Mouse (Mus musculus) hindbrain, postnatal 0 days (tissue): ENCODE measurements at regions not wholly inside any gene's neighbourhood (a gene's known extent, or its start where the extent isn't known, plus 50 kb on each side); places are given as distances from the start of the nearest gene placed in this dataset.

ENCODE experiments used
- ATAC-seq: fragments of 200-750 bp; cut with Nextera tagmentation; 2 replicates; pipeline ENCODE4 v1.8.0; 2017; ENCODE audit warnings: mild to moderate bottlenecking, moderate TSS enrichment, moderate library complexity
- DNase-seq: peaks from one replicate; pipeline ENCODE4 v3.0.0-alpha.2; 2015; ENCODE audit warnings: low spot score
- H3K27ac ChIP-seq: fragments of 300-500 bp; sonication (generic); 2 replicates; pipeline ENCODE4 v1.5.1; 2014; ENCODE audit warnings: mild to moderate bottlenecking
- H3K27me3 ChIP-seq: fragments of 300-500 bp; sonication (generic); 2 replicates; pipeline ENCODE4 v1.6.1; 2014; ENCODE audit warnings: low read length, mixed read lengths; ENCODE audit not compliant: insufficient read depth
- H3K36me3 ChIP-seq: fragments of 300-500 bp; sonication (generic); 2 replicates; pipeline ENCODE4 v1.6.1; 2014; ENCODE audit warnings: low read length, mixed read lengths; ENCODE audit not compliant: insufficient read depth
- H3K4me1 ChIP-seq: fragments of 300-500 bp; sonication (generic); 2 replicates; pipeline ENCODE4 v1.6.1; 2014; ENCODE audit warnings: antibody characterized with exemption, low read length, mixed read lengths; ENCODE audit not compliant: insufficient read depth
- H3K4me2 ChIP-seq: fragments of 300-500 bp; sonication (generic); 2 replicates; pipeline ENCODE4 v1.6.1; 2014; ENCODE audit warnings: low read depth, mild to moderate bottlenecking, low read length, moderate library complexity, mixed read lengths
- H3K4me3 ChIP-seq: fragments of 300-500 bp; sonication (generic); 2 replicates; pipeline ENCODE4 v1.5.1; 2014; ENCODE audit warnings: low read length
- H3K9ac ChIP-seq: fragments of 300-500 bp; sonication (generic); replicated peaks from 2 replicates; pipeline ENCODE4 v1.6.1; 2014; ENCODE audit warnings: mild to moderate bottlenecking, low read length, moderate library complexity, mixed read lengths
- H3K9me3 ChIP-seq: fragments of 300-500 bp; sonication (generic); 2 replicates; pipeline ENCODE4 v1.6.1; 2016; ENCODE audit warnings: low read length, mixed read lengths
- CTCF ChIP-seq: IDR thresholded peaks from 2 replicates; pipeline ENCODE4 v1.5.1; 2016; ENCODE audit warnings: antibody characterized with exemption, control low read depth, low read depth
- WGBS: fragments of 180-500 bp; shearing (Covaris S2); extraction: QIAGEN DNeasy Blood & Tissue Kit; methylation state at CpG from one replicate; pipeline ENCODE4 v1.1.7; 2014; 5-methylcytosine and 5-hydroxymethylcytosine counted together

DNA sequence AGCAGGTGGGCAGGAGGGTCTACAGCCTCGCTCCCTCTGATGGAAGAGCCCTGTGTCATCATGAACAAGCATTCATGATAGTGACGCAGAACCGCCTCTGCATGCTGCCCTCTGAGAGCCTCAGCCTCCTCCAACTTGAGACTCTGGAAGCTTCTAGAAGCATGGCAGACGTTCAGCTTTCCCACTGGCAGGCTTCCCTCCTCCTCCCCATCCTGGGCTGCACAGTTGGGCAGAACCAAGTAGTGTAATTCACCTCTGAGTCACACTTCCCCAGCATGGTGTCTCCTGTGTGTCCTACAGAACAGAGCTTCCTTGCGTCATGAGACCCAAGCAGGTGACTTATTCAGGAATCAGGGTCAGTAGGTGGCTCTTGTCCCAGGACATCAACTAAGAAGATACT is 271.3 kb upstream of the Zmiz1 start:
- WGBS = 76% methylated on average over 5 of the region's 5 CpGs
- TF ChIP-seq CTCF = no peak
- ATAC-seq = no peak
- H3K27me3 ChIP-seq = no peaks in the 10 kb centered on the region
- no peaks in the 10 kb centered on the region for H3K36me3 ChIP-seq
- no peak overlapping the region for H3K9ac ChIP-seq
- H3K9me3 ChIP-seq = no peaks in the 10 kb centered on the region
- peaks cover 17% of the 10 kb centered on the region for H3K4me1 ChIP-seq
- no peak overlapping the region for H3K4me2 ChIP-seq
- DNase-seq = no peak
- no peak overlapping the region for H3K4me3 ChIP-seq
- H3K27ac ChIP-seq = no peak overlapping the region

DNA sequence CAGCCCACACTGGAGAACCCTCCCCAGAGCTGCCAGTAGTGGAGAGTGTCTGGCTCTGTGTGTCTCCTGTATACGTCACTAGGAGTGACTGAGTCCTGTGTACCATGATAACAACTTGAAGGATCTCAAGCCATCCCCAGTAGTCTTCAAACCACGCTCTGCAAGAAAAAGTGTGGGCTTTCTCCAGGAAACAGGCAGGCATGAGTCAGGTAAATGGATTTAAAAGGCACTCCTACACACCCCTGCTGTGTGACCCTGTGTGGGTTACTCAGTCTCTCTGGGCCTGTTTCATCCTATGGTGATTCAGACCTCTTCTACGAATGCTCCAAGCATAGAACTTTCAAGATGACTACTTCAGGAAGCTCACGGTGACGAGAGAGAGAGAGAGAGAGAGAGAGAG is 269.7 kb upstream of the Zmiz1 start:
- Histone ChIP-seq H3K27ac (no peak overlapping the region), H3K9ac (no peak overlapping the region), H3K4me1 (peaks cover 17% of the 10 kb centered on the region), H3K36me3 (no peaks in the 10 kb centered on the region), H3K9me3 (no peaks in the 10 kb centered on the region), H3K27me3 (no peaks in the 10 kb centered on the region), H3K4me2 (no peak overlapping the region), H3K4me3 (no peak overlapping the region)
- no peak for ATAC-seq
- no peak for DNase-seq
- 84% methylated on average over 5 of the region's 5 CpGs for WGBS
- no peak for TF ChIP-seq CTCF

GRCm38 (mm10) chr14:25190680-25191270 is 268.2 kb upstream of the Zmiz1 start:
- Histone ChIP-seq H3K4me1 (peaks cover 12% of the 10 kb centered on the region), H3K27ac (no peak overlapping the region), H3K4me3 (no peak overlapping the region), H3K36me3 (no peaks in the 10 kb centered on the region), H3K9me3 (no peaks in the 10 kb centered on the region), H3K9ac (no peak overlapping the region), H3K4me2 (no peak overlapping the region), H3K27me3 (no peaks in the 10 kb centered on the region)
- no peak for TF ChIP-seq CTCF
- peak; percentile 24 for DNase-seq
- WGBS = 76% methylated on average over 10 of the region's 10 CpGs
- no peak for ATAC-seq

DNA sequence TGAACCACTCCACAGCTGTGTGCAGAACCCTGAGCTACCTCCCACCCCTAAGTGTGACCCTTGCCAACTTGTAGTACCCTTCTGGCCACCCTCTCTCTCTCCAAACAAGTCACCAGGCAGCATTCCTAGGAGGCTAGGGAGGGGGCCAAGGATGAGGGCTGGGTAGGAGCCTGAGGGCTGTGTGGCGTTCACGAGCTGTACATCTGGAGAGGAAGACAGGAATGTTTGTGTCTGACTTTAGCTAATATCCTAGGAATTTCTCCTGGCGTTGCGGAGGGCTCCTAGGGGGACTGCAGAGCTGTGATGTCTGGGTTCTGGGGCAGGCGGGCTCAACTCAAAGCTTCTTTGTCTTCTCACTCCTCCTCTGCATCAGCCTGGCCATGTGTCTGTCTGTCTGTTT is 262.2 kb upstream of the Zmiz1 start:
- H3K36me3 ChIP-seq = no peaks in the 10 kb centered on the region

GRCm38 (mm10) chr14:25199900-25200299 is 259.1 kb upstream of the Zmiz1 start:
- H3K4me3 ChIP-seq = no peak overlapping the region
- no peak overlapping the region for H3K4me2 ChIP-seq
- H3K9ac ChIP-seq = no peak overlapping the region
- no peaks in the 10 kb centered on the region for H3K36me3 ChIP-seq
- 79% methylated on average over 3 of the region's 3 CpGs for WGBS
- peaks cover 6% of the 10 kb centered on the region; the same call in 1 of the 2 replicates for H3K4me1 ChIP-seq
- ATAC-seq (no peak), DNase-seq (no peak)
- no peak overlapping the region for H3K27ac ChIP-seq
- H3K27me3 ChIP-seq = no peaks in the 10 kb centered on the region
- H3K9me3 ChIP-seq = no peaks in the 10 kb centered on the region
- no peak for TF ChIP-seq CTCF

More for the DNA sequence above, 262.2 kb upstream of the Zmiz1 start:
- H3K9me3 ChIP-seq = no peaks in the 10 kb centered on the region
- WGBS = 68% methylated on average over 5 of the region's 5 CpGs
- H3K9ac ChIP-seq = no peak overlapping the region
- ATAC-seq = 0 out of 2 replicates have a peak, but pooled peaks have one; percentile 13
- no peak for DNase-seq
- no peak overlapping the region for H3K27ac ChIP-seq
- peaks cover 6% of the 10 kb centered on the region; the same call in 1 of the 2 replicates for H3K4me1 ChIP-seq
- no peak overlapping the region for H3K4me2 ChIP-seq
- TF ChIP-seq CTCF = no peak
- H3K4me3 ChIP-seq = no peak overlapping the region
- H3K27me3 ChIP-seq = no peaks in the 10 kb centered on the region

- Histone ChIP-seq H3K4me2 (no peak overlapping the region), H3K9me3 (no peaks in the 10 kb centered on the region), H3K27ac (no peak overlapping the region), H3K9ac (no peak overlapping the region), H3K4me3 (no peak overlapping the region), H3K27me3 (no peaks in the 10 kb centered on the region), H3K36me3 (no peaks in the 10 kb centered on the region), H3K4me1 (peaks cover 6% of the 10 kb centered on the region; the same call in 1 of the 2 replicates)
- DNase-seq (no peak), ATAC-seq (no peak)
- WGBS = 72% methylated on average over 4 of the region's 4 CpGs
- TF ChIP-seq CTCF = no peak
Observed at GRCm38 (mm10) chr14:25200656-25201179, 258.3 kb upstream of the Zmiz1 start.

DNA sequence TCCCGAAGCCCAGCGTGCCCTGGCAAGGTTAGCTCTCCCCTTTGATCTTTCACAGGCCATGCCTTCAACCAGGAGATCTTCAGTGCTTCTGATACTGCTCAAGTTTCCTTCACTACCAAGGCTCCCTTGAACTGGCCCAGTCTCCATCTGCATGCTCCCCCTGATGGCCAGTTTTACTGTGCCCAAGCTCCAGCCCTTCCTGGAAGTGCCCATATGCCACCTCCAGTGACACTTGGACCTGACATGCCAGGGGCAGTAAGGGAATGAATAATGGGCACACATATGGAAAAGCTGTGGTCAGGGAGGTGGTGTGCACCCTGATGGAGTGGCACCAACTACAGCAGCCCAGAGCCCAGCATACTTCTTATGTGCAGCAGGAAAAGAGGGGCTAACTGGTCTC is 256.7 kb upstream of the Zmiz1 start:
- no peak for ATAC-seq
- WGBS = 89% methylated on average over 2 of the region's 2 CpGs

More for the DNA sequence above, 256.7 kb upstream of the Zmiz1 start:
- H3K9ac ChIP-seq = no peak overlapping the region
- TF ChIP-seq CTCF = peak; percentile 39
- no peak overlapping the region for H3K4me3 ChIP-seq
- H3K27ac ChIP-seq = no peak overlapping the region
- no peaks in the 10 kb centered on the region for H3K9me3 ChIP-seq
- no peaks in the 10 kb centered on the region for H3K36me3 ChIP-seq
- no peaks in the 10 kb centered on the region for H3K27me3 ChIP-seq
- peaks cover 6% of the 10 kb centered on the region; the same call in 1 of the 2 replicates for H3K4me1 ChIP-seq
- no peak overlapping the region for H3K4me2 ChIP-seq
- DNase-seq = no peak
